ENCODE assay signal across 28 mouse cellular contexts in genomic region chr11:97824168-97824567, GRCm38 (mm10). TPM values are rescaled to one million over a fixed set of nuclear protein-coding genes. Genes with fewer than 3 reads are reported as not detected.
A peak's percentile ranks its signal among the peaks of the same experiment; 100 is the strongest.
DNase-seq lines count a peak whose midpoint lies in the region; ATAC-seq and TF ChIP-seq lines count a peak whose summit lies in the region.
"Had no signal": no experiment of that assay in that cellular context is flagged by ENCODE, and none has a peak within 500 bp of the region (broad histone marks: within the 10 kb centered on the region; RNA-seq: fewer than 3 reads in every experiment).

No protein-coding gene starts in this region.

- peaks cover 79% of the 10 kb centered on the region for H3K4me1 ChIP-seq in bone marrow macrophage, adult 2 months (ENCODE audit: control insufficient read depth, insufficient read depth, low read length)

- H3K27ac ChIP-seq in left cerebral cortex, adult 2 months = peak overlapping the region; percentile 69; the same call in 1 of the 2 replicates
- peak overlapping the region; percentile 100 for H3K27ac ChIP-seq in bone marrow macrophage, adult 2 months (ENCODE audit: insufficient read depth, low read depth, low read length)
- H3K27ac ChIP-seq in macrophage = peak overlapping the region; percentile 100
- H3K27ac ChIP-seq: forebrain, embryonic 10.5 days; heart, embryonic 15.5 days; hindbrain, embryonic 10.5 days had no signal

- 96% methylated on average over 11 of the region's 11 CpGs for WGBS in macrophage (ENCODE audit: missing documents)

- intact Hi-C loops in left cerebral cortex, adult 2 months (cut with DNase I) = no loop called here
- intact Hi-C loops in left cerebral cortex, postnatal 36 days (cut with DNase I) = no loop called here

- ATAC-seq in frontal cortex, adult (ENCODE audit: low TSS enrichment) = peak; percentile 58; the same call in 1 of the 2 replicates
- ATAC-seq: activated CD4-positive, CD25-positive, alpha-beta regulatory T cell, adult 4 months; forebrain, embryonic 14.5 days; forebrain, postnatal 0 days; inflammation-experienced regulatory T-cells, adult 6 months had no signal

- no peak overlapping the region for H3K4me3 ChIP-seq in left cerebral cortex, adult 2 months
- H3K4me3 ChIP-seq in bone marrow macrophage, adult 2 months (ENCODE audit: insufficient read depth, low read length) = no peak overlapping the region
- no peak overlapping the region for H3K4me3 ChIP-seq in macrophage (ENCODE audit: inconsistent target)
- H3K4me3 ChIP-seq: forebrain, embryonic 10.5 days; heart, embryonic 12.5 days; heart, embryonic 15.5 days; hindbrain, embryonic 10.5 days; hindbrain, embryonic 13.5 days had no signal

- TF ChIP-seq POLR2A in bone marrow macrophage, adult 2 months (IDR thresholded peaks at IDR 0.05; ENCODE audit: borderline replicate concordance, low read depth, low read length) = no peak

- DNase-seq in frontal cortex, postnatal 10 days (ENCODE audit: low spot score in 2 of 2) = no peak
- DNase-seq in left cerebral cortex, adult 2 months (ENCODE audit: extremely low spot score in 1 of 2, low spot score in 2 of 2) = no peak
- DNase-seq in left cerebral cortex, postnatal 36 days (ENCODE audit: low spot score in 2 of 2) = no peak
- no peak for DNase-seq in cerebellum, adult 9-10 months
- DNase-seq: adrenal gland, adult 8-10 months; adrenal gland, postnatal 25 days; cerebellum, adult 11-12 months; cerebellum, adult 8-10 months; cerebellum, postnatal 14 days; forebrain, postnatal 0 days; gastrocnemius, postnatal 25 days; heart, adult 18-20 months; heart, postnatal 10 days; heart, postnatal 36 days had no signal

- peaks cover 9% of the 10 kb centered on the region; the same call in 1 of the 2 replicates for H3K36me3 ChIP-seq in macrophage (ENCODE audit: inconsistent target)

- peaks cover 95% of the 10 kb centered on the region for H3K79me2 ChIP-seq in macrophage (ENCODE audit: inconsistent target)

- TF ChIP-seq CTCF in left cerebral cortex, adult 2 months (IDR thresholded peaks at IDR 0.05) = no peak
- TF ChIP-seq CTCF in bone marrow macrophage, adult 2 months (IDR thresholded peaks at IDR 0.05; ENCODE audit: low read depth, low read length) = no peak

RNA-seq across cellular contexts. Expression of gene B230217C12Rik, which starts 16.4 kb away (rescaled TPM):
- total RNA-seq in left cerebral cortex, adult 2 months (2021) = 10 to 100 TPM; 77.6 to 78.9 TPM
- 10 to 100 TPM; 79.9 to 81.0 TPM for total RNA-seq in left cerebral cortex, postnatal 36 days (2021)
- polyA plus RNA-seq in bone marrow macrophage, adult 2 months (2012; ENCODE audit: insufficient read depth, insufficient read length, missing spikeins) = 1.8 and 2.4 TPM in 2 replicates
- total RNA-seq in macrophage (2018; cell fraction: chromatin; rRNA removed) = 1 to 10 TPM in 5 of 26 experiments, under 1 TPM in 9, not detected in 12; 0.37 to 2.5 (median 0.74) TPM
- 1 to 10 TPM in 7 of 26 experiments, under 1 TPM in 19; 0.44 to 1.3 (median 0.86) TPM for total RNA-seq in macrophage (2018; cell fraction: cytosol; rRNA removed)
- total RNA-seq in macrophage (2018; cell fraction: nucleus; rRNA removed) = 1 to 10 TPM in 6 of 26 experiments, under 1 TPM in 13, not detected in 7; 0.23 to 3.6 (median 0.78) TPM
- 0.68 to 1.1 TPM (median 0.72 TPM) in 3 replicates for polyA plus RNA-seq in macrophage (2018)

RNA-seq across cellular contexts. Expression of gene Lasp1, which starts 25.4 kb away (rescaled TPM):
- 100 to 1,000 TPM; 174 to 191 TPM for total RNA-seq in left cerebral cortex, adult 2 months (2021)
- 100 to 1,000 TPM; 175 to 183 TPM for total RNA-seq in left cerebral cortex, postnatal 36 days (2021)
- 194 and 201 TPM in 2 replicates for polyA plus RNA-seq in bone marrow macrophage, adult 2 months (2012; ENCODE audit: insufficient read depth, insufficient read length, missing spikeins)
- 100 to 1,000 TPM in 24 of 26 experiments, 10 to 100 TPM in 2; 72.2 to 414 (median 208) TPM for total RNA-seq in macrophage (2018; cell fraction: chromatin; rRNA removed)
- 100 to 1,000 TPM; 171 to 234 (median 210) TPM for total RNA-seq in macrophage (2018; cell fraction: cytosol; rRNA removed)
- 100 to 1,000 TPM in 25 of 26 experiments, 10 to 100 TPM in 1; 82.4 to 238 (median 191) TPM for total RNA-seq in macrophage (2018; cell fraction: nucleus; rRNA removed)
- polyA plus RNA-seq in macrophage (2018) = 151 to 499 TPM (median 254 TPM) in 3 replicates

RNA-seq across cellular contexts. Expression of gene Rpl23, which starts 41.9 kb away (rescaled TPM):
- total RNA-seq in left cerebral cortex, adult 2 months (2021) = 100 to 1,000 TPM; 326 to 327 TPM
- total RNA-seq in left cerebral cortex, postnatal 36 days (2021) = 100 to 1,000 TPM; 330 to 339 TPM
- 854 and 1,184 TPM in 2 replicates for polyA plus RNA-seq in bone marrow macrophage, adult 2 months (2012; ENCODE audit: insufficient read depth, insufficient read length, missing spikeins)
- 100 to 1,000 TPM; 108 to 477 (median 140) TPM for total RNA-seq in macrophage (2018; cell fraction: chromatin; rRNA removed)
- 1,000 to 10,000 TPM in 6 of 26 experiments, 100 to 1,000 TPM in 20; 449 to 1,138 (median 724) TPM for total RNA-seq in macrophage (2018; cell fraction: cytosol; rRNA removed)
- total RNA-seq in macrophage (2018; cell fraction: nucleus; rRNA removed) = 100 to 1,000 TPM; 131 to 371 (median 177) TPM
- polyA plus RNA-seq in macrophage (2018) = 992 to 1,238 TPM (median 1,231 TPM) in 3 replicates

RNA-seq across cellular contexts. Expression of gene 1700001P01Rik, which starts 48.5 kb away (rescaled TPM):
- total RNA-seq in left cerebral cortex, adult 2 months (2021) = 1 to 10 TPM in 1 of 2 experiments, not detected in 1; 1.0 TPM
- 1 to 10 TPM in 1 of 2 experiments, not detected in 1; 1.1 TPM for total RNA-seq in left cerebral cortex, postnatal 36 days (2021)
- not detected in 2 replicates for polyA plus RNA-seq in bone marrow macrophage, adult 2 months (2012; ENCODE audit: insufficient read depth, insufficient read length, missing spikeins)
- total RNA-seq in macrophage (2018; cell fraction: chromatin; rRNA removed) = 1 to 10 TPM in 8 of 26 experiments, not detected in 18; 1.5 to 2.2 (median 2.0) TPM
- not detected for total RNA-seq in macrophage (2018; cell fraction: cytosol; rRNA removed)
- total RNA-seq in macrophage (2018; cell fraction: nucleus; rRNA removed) = 1 to 10 TPM in 3 of 26 experiments, not detected in 23; 1.2 to 1.8 (median 1.4) TPM
- not detected in 3 replicates for polyA plus RNA-seq in macrophage (2018)
- total RNA-seq: adrenal gland, postnatal 25 days; forebrain, postnatal 0 days; gastrocnemius, adult 18-20 months; gastrocnemius, postnatal 25 days; heart, adult 18-20 months; heart, postnatal 10 days; heart, postnatal 36 days had no signal
- polyA plus RNA-seq: embryonic facial prominence, embryonic 11.5 days; embryonic facial prominence, embryonic 14.5 days; heart, embryonic 12.5 days had no signal

RNA-seq across cellular contexts. Expression of gene Cwc25, which starts 57.8 kb away (rescaled TPM):
- total RNA-seq in left cerebral cortex, adult 2 months (2021) = 10 to 100 TPM; 19.5 to 21.3 TPM
- 10 to 100 TPM; 20.2 to 20.7 TPM for total RNA-seq in left cerebral cortex, postnatal 36 days (2021)
- polyA plus RNA-seq in bone marrow macrophage, adult 2 months (2012; ENCODE audit: insufficient read depth, insufficient read length, missing spikeins) = 19.1 and 19.8 TPM in 2 replicates
- total RNA-seq in macrophage (2018; cell fraction: chromatin; rRNA removed) = 10 to 100 TPM; 37.3 to 76.4 (median 49.9) TPM
- 10 to 100 TPM; 18.8 to 25.0 (median 21.2) TPM for total RNA-seq in macrophage (2018; cell fraction: cytosol; rRNA removed)
- 10 to 100 TPM; 24.8 to 40.9 (median 32.6) TPM for total RNA-seq in macrophage (2018; cell fraction: nucleus; rRNA removed)
- polyA plus RNA-seq in macrophage (2018) = 16.4 to 22.4 TPM (median 16.9 TPM) in 3 replicates
